Mouse (Mus musculus): ENCODE data around the gene Rnf223. TPM values are rescaled to one million over a fixed set of nuclear protein-coding genes. Genes with fewer than 3 reads are reported as not detected.
"Not testable (repeated sequence)": the region's sequence is repeated elsewhere in the genome, so short reads cannot be mapped to it uniquely, and the experiment has no call there.

Gene Rnf223
- polyA plus RNA-seq, 1 experiment, result 0.33 TPM

GRCm38 (mm10) chr4:156136285-156137100 is 6.2 kb downstream of the Rnf223 start:
- TF ChIP-seq CTCF (IDR thresholded peaks at IDR 0.05; ENCODE audit: extremely low read depth, insufficient read length, insufficient replicate concordance, low read depth, low read length) (no peak), POLR2A (IDR thresholded peaks at IDR 0.05; ENCODE audit: low read depth, low read length) (no peak)
- H3K27me3 ChIP-seq (ENCODE audit: control insufficient read depth, insufficient read depth, low read length), result no peaks in the 10 kb centered on the region
- H3K4me1 ChIP-seq (ENCODE audit: control insufficient read depth, insufficient read depth, insufficient read length, low read length), result peaks cover 7% of the 10 kb centered on the region; the same call in 1 of the 2 replicates
- no peak overlapping the region for H3K4me3 ChIP-seq (ENCODE audit: low read depth, low read length)
- 91% methylated on average over 30 of the region's 30 CpGs for WGBS
- H3K27ac ChIP-seq (ENCODE audit: insufficient read depth, low read depth, low read length), result no peak overlapping the region
- no peaks in the 10 kb centered on the region for H3K36me3 ChIP-seq (ENCODE audit: control insufficient read depth, insufficient read depth, low read length)

- H3K4me3 ChIP-seq (ENCODE audit: low read depth, low read length); H3K27me3 ChIP-seq (ENCODE audit: control insufficient read depth, insufficient read depth, low read length); H3K36me3 ChIP-seq (ENCODE audit: control insufficient read depth, insufficient read depth, low read length); H3K4me1 ChIP-seq (ENCODE audit: control insufficient read depth, insufficient read depth, insufficient read length, low read length); H3K27ac ChIP-seq (ENCODE audit: insufficient read depth, low read depth, low read length): not testable (repeated sequence)
- WGBS, result 51% methylated on average over 10 of the region's 10 CpGs
Measured at GRCm38 (mm10) chr4:156150887-156151286, 20.6 kb downstream of the Rnf223 start.

DNA sequence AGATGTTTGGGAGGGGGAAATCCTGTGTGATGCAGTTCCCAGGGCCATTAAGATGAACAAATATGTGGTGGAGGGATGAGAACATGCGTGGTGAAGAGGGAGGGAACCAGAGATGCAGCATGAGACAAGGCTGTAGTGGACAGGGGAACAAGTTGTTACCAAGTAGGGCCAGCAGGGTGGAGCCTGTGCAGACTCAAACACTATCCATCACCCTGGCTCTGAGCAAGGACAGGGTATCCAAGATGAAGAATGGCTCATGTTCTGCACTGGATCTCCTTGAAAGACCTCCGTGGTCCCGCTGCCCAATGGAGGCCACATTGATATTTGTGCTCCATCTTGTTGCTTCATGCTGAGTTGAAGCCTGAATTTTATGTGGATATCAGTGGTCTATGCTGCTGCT is 24.5 kb downstream of the Rnf223 start:
- no peaks in the 10 kb centered on the region for H3K36me3 ChIP-seq (ENCODE audit: control insufficient read depth, insufficient read depth, low read length)
- no peaks in the 10 kb centered on the region for H3K27me3 ChIP-seq (ENCODE audit: control insufficient read depth, insufficient read depth, low read length)
- no peaks in the 10 kb centered on the region for H3K4me1 ChIP-seq (ENCODE audit: control insufficient read depth, insufficient read depth, insufficient read length, low read length)
- H3K27ac ChIP-seq (ENCODE audit: insufficient read depth, low read depth, low read length), result no peak overlapping the region
- TF ChIP-seq CTCF (IDR thresholded peaks at IDR 0.05; ENCODE audit: extremely low read depth, insufficient read length, insufficient replicate concordance, low read depth, low read length) (no peak), POLR2A (IDR thresholded peaks at IDR 0.05; ENCODE audit: low read depth, low read length) (no peak)
- WGBS, result 92% methylated on average over 3 of the region's 3 CpGs
- no peak overlapping the region for H3K4me3 ChIP-seq (ENCODE audit: low read depth, low read length)

GRCm38 (mm10) chr4:156166477-156166876 is 36.2 kb downstream of the Rnf223 start:
- H3K27ac ChIP-seq (ENCODE audit: insufficient read depth, low read depth, low read length), result no peak overlapping the region
- H3K27me3 ChIP-seq (ENCODE audit: control insufficient read depth, insufficient read depth, low read length), result no peaks in the 10 kb centered on the region
- no peak overlapping the region for H3K4me3 ChIP-seq (ENCODE audit: low read depth, low read length)
- peaks cover 49% of the 10 kb centered on the region for H3K36me3 ChIP-seq (ENCODE audit: control insufficient read depth, insufficient read depth, low read length)
- WGBS, result 87% methylated on average over 9 of the region's 9 CpGs
- TF ChIP-seq CTCF (IDR thresholded peaks at IDR 0.05; ENCODE audit: extremely low read depth, insufficient read length, insufficient replicate concordance, low read depth, low read length), result no peak
- no peak for TF ChIP-seq POLR2A (IDR thresholded peaks at IDR 0.05; ENCODE audit: low read depth, low read length)
- peaks cover 3% of the 10 kb centered on the region; the same call in 1 of the 2 replicates for H3K4me1 ChIP-seq (ENCODE audit: control insufficient read depth, insufficient read depth, insufficient read length, low read length)

DNA sequence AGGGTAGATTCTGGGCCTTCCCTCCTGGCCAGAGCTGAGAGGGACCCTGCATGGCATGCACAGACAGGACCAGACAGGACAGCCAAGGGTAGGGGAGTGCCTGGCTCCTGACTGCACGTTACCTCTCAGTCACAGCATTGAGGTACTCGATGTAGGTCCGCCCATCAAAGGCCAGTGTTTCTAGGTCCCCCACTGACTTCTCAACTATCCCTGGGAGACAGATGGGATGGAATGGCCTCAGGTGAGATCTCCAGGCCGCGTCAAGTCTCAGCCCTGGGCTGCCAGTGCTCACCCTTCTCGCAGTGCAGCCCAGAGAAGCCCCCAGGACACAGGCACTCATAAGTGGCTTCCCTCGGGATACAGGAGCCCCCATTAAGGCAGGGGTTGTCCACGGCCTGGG is 38.3 kb downstream of the Rnf223 start:
- no peak for TF ChIP-seq POLR2A (IDR thresholded peaks at IDR 0.05; ENCODE audit: low read depth, low read length)
- TF ChIP-seq CTCF (IDR thresholded peaks at IDR 0.05; ENCODE audit: extremely low read depth, insufficient read length, insufficient replicate concordance, low read depth, low read length), result no peak
- WGBS, result 92% methylated on average over 8 of the region's 8 CpGs
- Histone ChIP-seq H3K4me3 (ENCODE audit: low read depth, low read length) (no peak overlapping the region), H3K27me3 (ENCODE audit: control insufficient read depth, insufficient read depth, low read length) (no peaks in the 10 kb centered on the region), H3K4me1 (ENCODE audit: control insufficient read depth, insufficient read depth, insufficient read length, low read length) (peaks cover 3% of the 10 kb centered on the region; the same call in 1 of the 2 replicates), H3K27ac (ENCODE audit: insufficient read depth, low read depth, low read length) (no peak overlapping the region), H3K36me3 (ENCODE audit: control insufficient read depth, insufficient read depth, low read length) (peaks cover 66% of the 10 kb centered on the region)

DNA sequence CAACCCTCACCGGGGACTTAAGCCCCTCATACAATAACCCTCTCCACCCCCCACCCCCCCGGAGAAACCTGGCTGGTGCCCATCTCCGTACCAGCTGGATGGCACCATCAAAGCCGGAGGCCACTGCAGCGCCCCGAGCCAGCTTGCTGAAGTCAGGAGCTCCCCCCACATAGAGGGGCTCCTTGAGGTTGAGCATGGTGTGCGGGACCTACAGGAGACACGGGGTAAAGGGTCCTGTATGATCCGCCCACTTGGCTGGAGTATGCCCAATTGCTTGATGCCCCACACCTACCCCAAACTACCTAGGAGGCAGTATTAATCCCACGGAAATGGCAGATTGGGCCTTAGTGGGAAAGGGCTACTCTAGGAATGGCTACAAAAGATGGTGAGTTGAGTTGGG is 38.8 kb downstream of the Rnf223 start:
- WGBS, result 95% methylated on average over 10 of the region's 10 CpGs
- H3K36me3 ChIP-seq (ENCODE audit: control insufficient read depth, insufficient read depth, low read length), result peaks cover 69% of the 10 kb centered on the region
- H3K4me3 ChIP-seq (ENCODE audit: low read depth, low read length), result no peak overlapping the region
- H3K4me1 ChIP-seq (ENCODE audit: control insufficient read depth, insufficient read depth, insufficient read length, low read length), result peaks cover 2% of the 10 kb centered on the region; the same call in 1 of the 2 replicates
- no peak overlapping the region for H3K27ac ChIP-seq (ENCODE audit: insufficient read depth, low read depth, low read length)
- TF ChIP-seq POLR2A (IDR thresholded peaks at IDR 0.05; ENCODE audit: low read depth, low read length), result no peak
- no peak for TF ChIP-seq CTCF (IDR thresholded peaks at IDR 0.05; ENCODE audit: extremely low read depth, insufficient read length, insufficient replicate concordance, low read depth, low read length)
- no peaks in the 10 kb centered on the region for H3K27me3 ChIP-seq (ENCODE audit: control insufficient read depth, insufficient read depth, low read length)

DNA sequence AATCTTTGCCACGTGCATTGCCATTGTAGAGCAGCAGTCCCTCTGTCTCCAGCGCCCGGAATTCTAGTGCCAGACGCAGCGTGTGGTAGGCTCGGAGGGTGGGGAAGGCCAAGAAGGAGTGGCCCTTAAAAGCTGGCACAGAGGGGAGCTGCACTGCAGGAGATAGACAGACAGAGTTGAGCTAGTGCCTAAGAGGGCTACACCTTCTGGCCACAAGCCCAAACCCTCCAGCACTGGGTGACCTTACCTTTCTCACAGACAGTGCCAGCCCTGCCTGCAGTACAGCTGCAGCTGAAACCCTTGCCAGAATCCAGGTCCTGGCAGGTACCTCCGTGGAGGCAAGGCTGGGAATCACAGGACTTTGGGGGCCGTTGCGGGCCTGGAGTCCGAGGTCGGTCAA is 41.5 kb downstream of the Rnf223 start:
- Histone ChIP-seq H3K27me3 (ENCODE audit: control insufficient read depth, insufficient read depth, low read length) (no peaks in the 10 kb centered on the region), H3K36me3 (ENCODE audit: control insufficient read depth, insufficient read depth, low read length) (peaks cover 76% of the 10 kb centered on the region), H3K27ac (ENCODE audit: insufficient read depth, low read depth, low read length) (no peak overlapping the region), H3K4me3 (ENCODE audit: low read depth, low read length) (no peak overlapping the region), H3K4me1 (ENCODE audit: control insufficient read depth, insufficient read depth, insufficient read length, low read length) (no peaks in the 10 kb centered on the region)
- 93% methylated on average over 11 of the region's 11 CpGs for WGBS
- no peak for TF ChIP-seq CTCF (IDR thresholded peaks at IDR 0.05; ENCODE audit: extremely low read depth, insufficient read length, insufficient replicate concordance, low read depth, low read length)
- no peak for TF ChIP-seq POLR2A (IDR thresholded peaks at IDR 0.05; ENCODE audit: low read depth, low read length)
